Mouse (Mus musculus) urinary bladder, postnatal 25 days (tissue): ENCODE measurements at regions not wholly inside any gene's neighbourhood (a gene's known extent, or its start where the extent isn't known, plus 50 kb on each side); places are given as distances from the start of the nearest gene placed in this dataset.

ENCODE experiments used
- DNase-seq: peaks from one replicate; pipeline ENCODE4 v3.0.0; 2022; ENCODE audit warnings: low spot score

- no peak for DNase-seq
Measured at GRCm38 (mm10) chr7:125263756-125264155, 180.7 kb upstream of the Kdm8 start.

- DNase-seq: no peak
Measured at GRCm38 (mm10) chr7:125270711-125271110, 173.8 kb upstream of the Kdm8 start.

GRCm38 (mm10) chr7:125271356-125271755 is 173.1 kb upstream of the Kdm8 start:
- DNase-seq: no peak

- DNase-seq: no peak
Measured at GRCm38 (mm10) chr7:125281371-125281770, 163.1 kb upstream of the Kdm8 start.

- no peak for DNase-seq
Measured at GRCm38 (mm10) chr7:125295226-125295625, 149.2 kb upstream of the Kdm8 start.

- DNase-seq: no peak
Measured at GRCm38 (mm10) chr7:125308433-125308832, 136.0 kb upstream of the Kdm8 start.

- no peak for DNase-seq
Measured at GRCm38 (mm10) chr7:125310971-125311370, 133.5 kb upstream of the Kdm8 start.

- DNase-seq: no peak
Measured at GRCm38 (mm10) chr7:125313604-125314003, 130.9 kb upstream of the Kdm8 start.

GRCm38 (mm10) chr7:125334769-125335168 is 109.7 kb upstream of the Kdm8 start:
- DNase-seq: no peak

GRCm38 (mm10) chr7:125335586-125336165 is 108.8 kb upstream of the Kdm8 start:
- DNase-seq: no peak

GRCm38 (mm10) chr7:125336826-125337225 is 107.7 kb upstream of the Kdm8 start:
- no peak for DNase-seq

GRCm38 (mm10) chr7:125338177-125338751 is 106.2 kb upstream of the Kdm8 start:
- DNase-seq: no peak

- no peak for DNase-seq
Measured at GRCm38 (mm10) chr7:125340326-125340905, 104.1 kb upstream of the Kdm8 start.

- no peak for DNase-seq
Measured at GRCm38 (mm10) chr7:125349606-125350005, 94.9 kb upstream of the Kdm8 start.

- DNase-seq: no peak
Measured at GRCm38 (mm10) chr7:125354211-125354610, 90.3 kb upstream of the Kdm8 start.

GRCm38 (mm10) chr7:125354956-125355355 is 89.5 kb upstream of the Kdm8 start:
- no peak for DNase-seq

GRCm38 (mm10) chr7:125358016-125358415 is 86.5 kb upstream of the Kdm8 start:
- no peak for DNase-seq

- DNase-seq: no peak
Measured at GRCm38 (mm10) chr7:125383021-125383420, 61.5 kb upstream of the Kdm8 start.

GRCm38 (mm10) chr7:125384171-125384570 is 60.3 kb upstream of the Kdm8 start:
- no peak for DNase-seq

GRCm38 (mm10) chr7:125392536-125392935 is 51.9 kb upstream of the Kdm8 start:
- DNase-seq: peak; percentile 10

- DNase-seq: no peak
Measured at GRCm38 (mm10) chr7:125393228-125393627, 51.2 kb upstream of the Kdm8 start.

GRCm38 (mm10) chr7:125393654-125394346 is 50.7 kb upstream of the Kdm8 start:
- peak; percentile 96 for DNase-seq
